Mouse (Mus musculus) right cerebral cortex, postnatal 25 days (tissue): ENCODE results near the gene Pakap.

Experiments used
- DNase-seq: peaks from one replicate; pipeline ENCODE4 v3.0.0; 2022

Pakap gene

DNA sequence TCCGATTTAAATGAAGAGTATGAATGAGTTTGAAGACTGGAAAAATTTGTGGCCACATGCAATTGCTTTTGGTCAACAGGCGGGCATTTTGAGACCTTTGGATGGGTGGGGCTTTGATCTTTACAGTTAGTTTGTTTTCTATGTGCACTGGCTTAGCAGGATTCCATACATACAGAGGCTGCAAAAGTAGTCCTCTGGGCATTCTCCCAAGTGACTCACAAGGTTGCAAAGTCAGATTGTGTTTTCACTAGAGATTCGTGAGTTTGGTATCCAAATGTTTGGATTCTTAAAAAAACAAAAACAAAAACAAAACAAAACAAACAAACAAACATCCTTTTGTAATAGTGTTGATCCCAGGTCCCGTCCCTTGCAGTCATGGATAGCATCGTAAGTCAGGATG, 7.7 kb downstream of the Pakap start:
- DNase-seq = no peak

DNA sequence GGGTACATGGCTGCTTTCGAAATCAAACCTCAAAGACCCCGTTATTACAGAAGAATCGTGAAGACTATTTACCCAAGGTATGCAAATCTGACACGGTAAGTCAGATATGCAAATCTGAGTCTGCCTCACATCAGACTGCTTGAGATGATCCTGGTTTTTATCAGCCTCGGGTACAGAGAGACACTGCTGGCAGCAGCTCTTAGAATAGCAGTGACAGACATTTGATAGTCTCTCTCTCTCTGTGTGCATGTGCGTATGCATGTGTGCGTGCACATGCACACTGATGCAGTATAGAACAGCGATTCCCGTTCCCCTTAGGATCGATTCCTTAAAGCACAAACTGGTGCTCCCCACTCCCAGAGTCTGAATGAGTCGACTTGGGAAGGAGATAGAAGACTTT, 8.1 kb downstream of the Pakap start:
- no peak for DNase-seq

DNA sequence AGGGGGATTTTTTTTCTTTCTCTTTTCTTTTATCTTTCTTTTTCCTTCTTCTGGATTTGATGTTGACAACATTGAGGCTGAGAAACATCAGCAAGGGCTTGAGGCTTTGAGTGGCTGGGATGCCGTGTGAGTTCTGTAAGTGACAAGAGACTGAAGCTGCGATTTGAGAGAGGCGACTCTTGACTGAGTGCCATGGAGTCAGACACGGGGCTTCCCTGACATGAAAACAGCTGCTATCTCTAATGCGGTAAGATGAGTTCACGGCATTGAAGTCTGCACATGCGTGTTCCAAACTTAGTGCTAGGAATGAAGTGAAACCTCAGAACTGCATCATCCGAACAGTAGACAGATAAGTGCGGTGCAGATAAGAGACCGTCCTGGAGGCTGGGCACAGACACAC, 11.7 kb downstream of the Pakap start:
- no peak for DNase-seq

DNA sequence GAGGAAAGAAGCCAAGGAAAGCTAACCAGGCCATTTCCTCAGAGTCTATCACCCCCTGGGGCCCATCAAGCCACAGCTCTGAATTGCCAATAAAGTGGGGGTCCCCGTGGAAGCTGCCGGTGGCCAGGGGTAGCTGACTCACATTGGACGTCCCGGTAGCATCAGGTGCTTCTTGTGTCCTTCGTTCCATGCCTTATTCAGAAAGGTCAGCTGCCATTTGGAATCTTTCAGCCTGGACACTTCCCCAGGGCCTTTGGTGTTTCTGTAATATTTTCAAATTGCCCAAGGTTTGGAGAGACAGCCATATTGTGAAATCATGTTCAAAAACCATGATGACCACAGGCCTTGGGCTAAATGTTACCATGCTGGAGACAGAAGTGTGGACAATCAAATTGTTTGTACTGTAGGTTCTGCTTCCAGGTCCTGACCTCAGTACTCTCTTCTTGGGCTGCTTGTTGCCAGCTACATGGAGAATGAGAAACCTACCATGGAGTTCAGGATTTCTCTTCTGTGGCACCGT, 17.4 kb downstream of the Pakap start:
- no peak for DNase-seq

DNA sequence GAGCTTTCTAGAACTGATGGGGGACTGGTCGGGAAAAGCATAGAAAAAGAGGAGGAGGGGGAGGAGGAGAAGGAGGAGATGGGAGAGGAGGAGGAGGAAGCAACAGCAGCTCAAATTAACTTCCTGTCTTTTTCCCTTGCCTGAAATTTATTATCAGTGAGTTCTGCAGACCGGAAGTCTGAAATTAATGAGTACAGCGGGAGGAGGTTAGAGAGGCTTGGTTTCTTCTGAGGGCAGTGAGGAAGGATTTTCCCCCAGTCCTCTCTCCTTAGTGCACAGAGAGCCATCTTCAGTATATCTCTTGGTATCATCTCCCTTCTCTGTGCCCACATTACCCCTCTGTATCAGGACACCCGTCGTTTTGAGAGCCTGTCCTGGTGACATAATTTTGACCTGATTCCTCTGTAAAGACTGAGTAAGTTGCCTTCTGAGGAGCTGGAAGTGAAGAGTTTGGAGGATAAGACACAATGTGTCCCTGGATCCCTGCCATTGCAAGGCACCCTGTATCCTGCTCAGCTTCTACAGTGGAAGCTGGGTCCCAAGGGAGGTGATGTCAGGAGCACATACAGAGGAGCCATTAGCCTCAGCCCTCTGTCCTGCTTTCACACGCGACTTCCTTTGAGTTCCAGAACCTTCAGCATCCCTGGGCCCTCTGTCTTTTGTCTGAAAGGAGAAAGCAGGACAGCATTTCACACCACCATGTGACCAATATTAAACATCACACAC, 19.1 kb downstream of the Pakap start:
- no peak for DNase-seq

DNA sequence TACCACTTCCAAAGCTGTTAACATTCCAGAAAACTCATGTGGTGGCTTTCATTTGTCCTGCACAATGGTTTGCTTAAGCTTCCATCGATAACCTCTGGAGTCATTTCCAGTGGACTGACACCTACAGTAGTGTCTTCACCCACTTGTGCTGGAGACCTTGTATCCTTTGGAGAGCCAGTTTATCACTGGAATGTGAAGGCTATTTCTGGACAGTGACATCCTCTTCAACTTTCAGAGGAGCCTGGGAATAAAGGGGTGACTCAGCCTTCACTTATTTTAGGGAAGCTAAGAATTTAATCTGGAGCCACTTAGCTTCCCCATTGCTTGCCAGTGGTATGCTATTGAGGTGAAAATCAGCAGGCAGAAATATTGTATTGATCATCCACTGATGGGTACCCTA, 20.4 kb downstream of the Pakap start:
- DNase-seq = no peak

DNA sequence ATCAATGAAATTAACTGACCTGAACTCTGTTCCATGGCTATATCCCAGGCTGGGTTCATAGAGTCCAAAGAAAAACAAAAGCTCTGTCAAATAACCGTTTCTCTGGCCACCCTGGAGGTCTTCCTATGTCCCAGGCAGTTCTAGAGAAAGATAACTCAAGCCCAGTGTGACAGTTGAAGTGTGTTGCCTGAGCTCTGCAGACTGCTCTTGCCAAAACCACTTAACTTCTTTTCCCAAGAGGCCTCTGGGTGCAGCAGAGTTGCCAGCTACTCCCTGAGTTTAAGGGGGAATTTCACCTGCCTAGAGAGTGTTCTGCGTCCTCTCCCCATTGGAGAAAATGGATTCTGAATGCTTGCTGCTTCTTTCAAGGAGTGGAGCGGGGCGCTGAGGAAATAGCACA, 24.8 kb downstream of the Pakap start:
- no peak for DNase-seq

DNA sequence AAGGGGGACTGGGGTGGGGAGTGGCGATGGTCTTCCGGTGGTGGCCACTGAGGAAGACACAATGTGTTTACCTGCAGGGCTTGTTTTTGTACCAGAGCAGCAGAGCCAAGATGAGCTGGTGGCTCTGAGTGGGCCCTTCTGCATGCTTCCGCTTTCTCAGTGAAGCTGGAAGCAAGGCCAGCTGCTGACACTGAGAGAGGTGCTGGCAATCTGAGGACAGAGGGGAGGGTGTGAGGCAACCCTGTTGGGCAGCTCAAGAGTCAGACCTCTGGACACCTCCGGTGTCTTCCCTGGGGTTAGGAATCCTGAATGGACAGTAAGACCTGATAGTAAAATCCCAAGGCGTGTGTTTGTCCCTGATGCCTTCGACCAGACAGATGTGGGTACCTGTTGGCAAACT, 32.0 kb downstream of the Pakap start:
- DNase-seq = no peak

DNA sequence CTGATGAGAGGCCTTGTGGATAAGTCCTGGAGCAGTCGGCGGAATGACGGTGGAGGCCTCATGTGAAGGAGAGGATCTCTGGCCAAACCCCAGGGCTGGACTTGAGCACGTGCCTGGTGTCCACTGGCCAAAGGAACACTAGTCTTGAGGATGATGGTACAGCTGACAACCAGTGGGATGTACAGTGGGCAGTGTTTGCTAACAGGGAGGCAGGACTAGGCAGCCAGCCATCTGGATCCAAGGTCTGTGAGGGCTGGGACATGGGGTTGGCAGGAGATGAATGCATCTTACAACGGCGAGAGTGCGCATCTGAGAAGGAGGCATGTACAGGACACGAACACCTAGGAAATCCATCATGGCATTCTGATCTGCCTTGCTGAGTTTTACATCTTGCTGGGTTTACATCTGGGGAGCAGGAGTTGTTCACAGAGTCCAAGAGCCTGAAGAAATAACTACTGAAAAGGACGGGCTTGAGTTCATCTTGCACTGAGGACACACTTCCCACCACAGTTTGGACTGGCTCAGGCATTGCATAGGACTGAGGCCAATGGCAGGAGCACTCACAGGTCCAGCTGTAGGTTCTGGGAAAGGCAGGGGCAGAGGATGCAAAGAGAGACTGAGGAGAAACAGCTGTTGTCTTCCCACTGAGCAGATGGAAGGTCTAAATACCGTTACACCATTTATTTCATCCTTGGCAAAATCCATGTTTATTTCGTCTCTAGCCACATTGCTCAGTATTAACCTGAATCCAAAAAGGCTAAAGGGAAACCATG, 32.9 kb downstream of the Pakap start:
- DNase-seq = no peak

DNA sequence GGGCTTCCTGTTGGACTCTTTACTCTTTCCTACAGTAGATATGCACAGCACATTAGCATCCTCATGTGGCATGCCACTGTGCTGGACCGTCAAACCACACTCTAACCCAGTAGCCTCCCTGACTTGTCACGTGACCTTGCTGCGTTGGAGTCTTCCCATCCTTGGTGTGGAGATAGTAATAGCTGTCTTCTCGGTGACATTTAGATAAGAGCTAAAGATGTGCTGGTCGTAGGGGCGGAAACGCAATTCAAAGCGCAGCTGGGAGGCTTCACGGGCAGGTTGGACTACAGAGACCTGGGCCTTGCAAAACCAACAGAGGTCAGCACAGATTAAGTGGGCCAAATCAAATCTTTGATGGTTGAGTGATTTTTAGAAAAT, 33.5 kb downstream of the Pakap start:
- no peak for DNase-seq

DNA sequence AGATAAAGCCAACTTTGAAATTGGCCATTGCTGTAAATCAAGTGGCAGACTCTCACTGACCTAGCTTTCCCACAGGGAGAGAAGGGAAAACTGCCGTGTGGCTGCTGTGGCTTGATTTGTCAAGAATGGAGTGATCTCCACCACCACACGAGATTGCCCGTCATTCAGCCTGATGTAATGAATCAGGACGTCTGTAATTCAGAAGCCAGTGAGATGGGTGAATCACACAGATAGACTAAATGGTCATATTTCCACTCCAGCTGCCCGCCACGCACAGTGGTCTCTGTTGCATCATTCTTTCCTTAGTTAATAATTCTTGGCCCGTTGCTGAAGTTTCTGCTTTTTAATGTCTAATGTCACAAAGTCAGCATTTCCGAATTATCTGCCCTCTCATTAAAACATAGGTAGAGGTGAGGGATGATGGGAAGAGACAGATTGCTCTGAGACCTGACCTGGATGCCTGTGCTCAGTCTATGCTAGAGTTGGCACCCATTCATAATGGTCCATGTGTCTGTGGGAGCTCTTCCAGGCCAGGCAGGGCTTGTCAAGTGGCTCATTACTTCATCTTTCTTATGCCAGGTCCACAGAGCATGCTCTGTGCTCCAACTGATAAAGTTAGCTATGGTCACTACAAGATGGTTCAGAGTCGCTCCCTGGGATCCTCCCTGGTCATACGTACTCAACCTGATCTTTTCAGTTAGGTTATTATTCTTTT, 34.1 kb downstream of the Pakap start:
- DNase-seq = no peak

DNA sequence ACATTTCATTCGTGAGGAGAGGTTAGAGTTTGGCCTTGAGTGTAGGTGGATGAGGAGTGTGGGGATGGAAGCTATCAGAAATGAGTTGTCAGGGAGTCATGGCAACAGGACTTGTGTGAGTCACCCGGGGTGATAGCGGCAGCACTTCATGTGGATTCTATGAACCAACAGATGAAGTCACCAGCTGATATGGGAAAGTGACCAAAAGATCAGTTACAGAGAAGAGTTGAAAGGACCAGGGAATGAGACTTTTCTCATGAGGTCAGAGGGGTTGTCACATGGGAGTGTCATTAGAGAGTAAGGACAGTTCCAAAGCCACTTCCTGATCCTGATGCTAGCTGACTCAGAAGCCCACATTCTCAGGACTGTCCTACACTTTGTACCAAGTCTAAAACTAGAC, 38.3 kb downstream of the Pakap start:
- no peak for DNase-seq

DNA sequence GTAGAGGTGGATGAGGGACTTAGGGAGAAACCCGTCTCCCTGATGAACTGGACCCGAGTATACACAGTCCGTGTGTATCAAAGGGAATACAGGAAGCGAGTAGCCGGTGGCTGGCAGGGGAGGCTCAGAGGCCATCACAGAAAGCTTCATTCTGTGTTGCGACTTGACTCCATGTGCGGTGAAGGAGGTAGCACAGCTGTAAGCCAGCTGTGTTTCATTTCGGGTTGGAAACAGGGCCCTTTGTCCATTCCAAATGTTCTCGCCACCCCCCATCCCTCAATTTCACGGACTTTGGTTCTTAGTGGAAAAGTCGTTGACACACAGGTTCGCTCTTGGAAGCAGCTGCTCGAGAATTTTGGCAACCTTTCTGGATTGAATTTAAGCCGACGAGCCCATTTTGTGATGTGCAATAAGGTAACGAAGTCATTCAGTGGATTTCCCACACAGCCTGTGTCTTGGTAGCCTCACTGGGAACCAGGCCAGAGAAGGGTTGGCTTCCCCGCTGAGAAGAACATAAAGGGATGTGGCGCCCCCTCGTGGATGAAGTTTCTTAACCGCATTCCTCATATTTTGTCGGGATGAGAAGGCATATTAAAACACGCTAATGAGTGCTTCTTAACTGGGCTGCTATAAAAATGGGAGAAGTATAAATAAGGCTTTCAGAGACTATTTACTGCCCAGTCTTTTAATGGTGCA, 39.4 kb downstream of the Pakap start:
- DNase-seq = peak; percentile 78

DNA sequence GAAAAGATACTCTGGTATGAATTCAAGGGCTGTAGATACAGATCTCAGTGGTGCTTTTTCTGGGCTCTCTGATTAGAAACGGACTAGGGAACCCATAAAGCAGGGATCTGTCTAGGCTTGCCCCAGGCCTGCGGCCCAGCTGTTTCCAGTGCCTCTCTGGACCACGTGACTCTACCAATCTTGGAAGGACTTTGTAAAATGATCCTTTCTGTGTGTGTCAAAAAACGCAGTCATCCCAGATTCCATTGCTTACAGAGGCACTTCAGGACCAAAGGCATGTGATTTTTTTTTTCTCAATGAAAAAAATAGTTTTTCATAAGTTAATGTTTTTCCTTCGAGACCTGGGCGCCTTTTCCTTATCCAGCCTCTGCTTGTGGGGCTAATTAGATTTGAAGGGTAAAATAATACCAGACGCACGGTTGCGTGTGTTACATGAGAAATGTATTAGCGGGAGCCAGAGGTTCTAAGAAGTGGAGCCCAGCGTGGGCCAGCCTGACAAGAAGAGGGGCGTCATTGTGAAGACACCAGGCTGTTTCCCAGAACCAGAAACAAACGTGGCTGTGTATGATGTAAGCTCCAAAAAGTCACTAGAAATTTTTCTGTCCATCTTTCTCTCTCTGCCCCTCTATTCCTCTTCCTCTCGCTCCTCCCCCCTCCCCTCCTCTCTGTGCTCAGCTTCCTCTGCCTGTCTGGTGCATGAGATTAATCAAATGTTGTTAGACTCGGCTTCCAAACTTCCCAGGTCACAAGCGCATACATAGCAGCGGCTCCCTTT, 43.5 kb downstream of the Pakap start:
- DNase-seq = no peak

DNA sequence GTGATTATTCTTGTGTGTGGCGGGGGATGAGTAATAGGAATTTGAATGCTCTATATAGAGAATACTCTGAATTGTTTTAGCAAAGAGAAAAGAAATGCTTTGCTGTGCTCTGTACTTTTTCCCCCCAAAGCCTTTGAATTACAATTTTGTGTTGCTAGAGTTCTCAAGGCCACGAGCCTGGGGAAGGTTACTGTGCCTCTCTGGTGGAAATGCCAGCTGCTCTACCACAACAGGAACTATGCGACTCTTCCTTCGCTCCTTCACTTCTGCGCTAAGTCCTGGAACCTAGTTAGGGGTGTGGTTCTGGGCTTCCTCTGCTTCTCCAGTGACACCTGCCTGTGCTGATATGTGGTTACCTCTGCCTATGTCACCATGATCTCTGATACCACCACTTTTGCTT, 44.7 kb downstream of the Pakap start:
- no peak for DNase-seq

DNA sequence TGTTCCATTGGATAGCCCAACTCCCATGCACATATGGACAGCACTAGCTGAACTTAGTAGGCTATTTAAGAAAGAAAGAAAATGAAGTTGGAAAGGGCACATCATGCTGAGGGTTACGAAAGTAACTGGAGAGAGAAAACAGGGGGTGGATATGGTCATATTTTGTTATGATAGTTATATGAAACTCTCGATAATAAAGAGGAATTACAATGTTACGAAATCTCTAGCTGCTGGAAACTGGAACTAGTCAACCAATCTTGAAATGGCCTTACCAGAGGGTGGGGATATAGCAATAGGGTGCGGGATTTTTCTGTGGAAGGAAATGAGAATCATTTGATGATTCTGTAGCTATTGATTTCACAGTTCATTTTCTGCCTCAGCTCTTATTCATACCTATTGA, 46.7 kb downstream of the Pakap start:
- no peak for DNase-seq

DNA sequence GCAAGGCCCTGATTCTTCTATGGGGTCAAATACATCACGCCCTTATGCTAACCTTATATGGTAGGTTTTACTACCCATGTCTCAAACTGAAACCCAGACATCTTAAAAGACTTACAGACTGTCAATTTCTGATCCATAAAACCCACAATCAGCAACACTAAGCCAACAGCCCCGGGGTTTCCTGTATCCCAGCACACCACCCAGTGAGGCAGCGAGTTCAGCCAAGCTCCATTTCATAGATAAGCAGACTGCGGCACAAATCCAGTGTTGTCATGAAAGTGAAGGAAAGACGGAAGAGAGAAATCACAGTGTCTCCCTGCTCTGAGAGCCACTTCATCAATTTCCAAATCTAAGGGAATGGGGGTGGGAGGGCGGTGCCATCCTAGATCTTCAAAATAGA, 50.8 kb downstream of the Pakap start:
- DNase-seq = no peak

DNA sequence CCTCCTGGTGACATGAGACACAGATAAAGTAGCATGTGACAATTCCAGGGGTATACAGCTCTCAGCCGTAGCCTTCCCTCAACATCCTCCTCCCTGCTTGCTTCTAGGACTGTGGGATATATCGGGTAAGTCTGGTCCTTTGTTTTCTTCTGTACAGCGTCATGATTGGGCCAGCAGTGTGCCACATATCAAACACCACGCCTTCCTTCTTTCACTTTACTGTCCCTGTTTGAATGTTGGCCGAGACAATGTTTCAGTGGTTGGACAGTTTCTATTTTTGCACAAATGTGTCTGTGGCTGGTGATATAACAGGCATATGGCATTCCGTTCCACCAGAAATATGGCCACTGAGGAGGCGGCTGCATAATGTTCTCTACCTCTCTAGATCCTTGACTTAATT, 54.8 kb downstream of the Pakap start:
- no peak for DNase-seq

DNA sequence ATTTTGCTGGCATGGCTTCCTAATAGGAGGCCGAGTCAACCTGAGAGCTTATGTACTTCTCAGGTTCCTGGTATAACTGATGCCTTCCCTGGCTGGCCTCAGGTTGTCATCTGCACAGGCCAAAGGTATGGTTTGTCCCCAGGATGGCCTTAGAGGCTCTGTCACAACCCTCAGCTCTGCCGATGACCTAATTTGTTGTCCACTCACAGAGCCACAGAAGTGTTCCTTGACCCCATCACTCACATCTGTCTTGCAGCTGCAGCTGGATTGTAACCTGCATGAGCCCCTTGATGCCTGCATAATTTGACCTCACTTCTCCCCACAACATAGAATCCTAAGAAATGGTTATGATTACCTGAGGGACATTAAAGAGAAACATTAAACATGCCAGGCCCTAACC, 56.8 kb downstream of the Pakap start:
- DNase-seq = no peak

DNA sequence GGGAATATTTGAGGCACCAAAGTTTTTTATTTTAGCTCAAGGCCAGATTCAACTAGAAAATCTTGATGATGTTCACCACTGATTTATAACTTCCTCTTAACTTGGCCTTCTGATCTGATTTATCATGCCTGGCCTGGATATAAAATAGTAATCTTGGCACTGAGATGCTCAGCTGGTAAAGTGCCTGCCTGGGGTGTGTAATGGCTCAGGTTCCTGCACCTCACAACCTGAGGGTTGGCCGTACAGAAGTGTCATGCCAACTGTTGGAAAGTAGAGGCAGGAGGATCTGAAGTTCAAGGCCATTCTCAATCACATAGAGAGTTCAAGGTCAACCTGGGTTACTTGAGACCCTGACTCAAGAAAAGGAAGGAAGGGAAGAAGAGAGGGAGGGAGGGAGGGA, 57.3 kb downstream of the Pakap start:
- no peak for DNase-seq

DNA sequence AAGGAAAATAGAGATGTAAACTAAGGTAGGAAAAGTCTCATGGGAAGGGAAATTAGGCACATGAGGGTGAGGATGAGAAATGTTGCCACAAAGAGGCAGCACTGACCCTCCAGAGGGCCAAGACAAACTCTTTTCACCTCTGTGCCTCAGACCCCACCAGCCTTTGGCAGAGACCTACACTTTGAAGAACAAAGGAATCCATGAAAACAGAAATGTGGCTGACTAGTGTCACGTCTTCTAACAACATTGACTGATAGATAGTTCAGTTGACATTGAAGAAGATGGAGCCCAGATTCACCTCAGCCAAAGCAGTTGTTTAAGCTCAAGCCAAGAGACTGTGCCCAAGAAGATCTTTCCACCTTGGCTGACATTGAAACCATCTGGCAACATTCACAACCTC, 57.8 kb downstream of the Pakap start:
- no peak for DNase-seq

DNA sequence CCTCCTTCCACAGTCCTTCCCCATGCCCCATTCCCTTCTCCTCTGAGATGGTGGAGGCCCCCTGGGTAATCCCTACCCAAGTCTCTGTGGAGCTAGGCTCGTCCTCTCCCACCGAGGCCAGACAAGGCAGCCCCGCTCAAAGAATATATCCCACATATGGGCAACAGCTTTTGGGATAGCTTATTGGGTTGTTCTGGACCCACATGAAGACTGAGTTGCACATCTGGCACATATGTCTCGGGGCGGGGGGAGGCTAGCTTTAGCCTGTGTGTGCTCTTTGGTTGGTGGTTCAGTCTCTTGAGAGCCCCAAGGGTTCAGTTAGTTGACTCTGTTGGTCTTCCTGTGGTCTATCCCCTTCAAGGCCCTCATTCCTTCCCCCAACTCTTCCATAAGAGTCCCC, 58.9 kb downstream of the Pakap start:
- no peak for DNase-seq

DNA sequence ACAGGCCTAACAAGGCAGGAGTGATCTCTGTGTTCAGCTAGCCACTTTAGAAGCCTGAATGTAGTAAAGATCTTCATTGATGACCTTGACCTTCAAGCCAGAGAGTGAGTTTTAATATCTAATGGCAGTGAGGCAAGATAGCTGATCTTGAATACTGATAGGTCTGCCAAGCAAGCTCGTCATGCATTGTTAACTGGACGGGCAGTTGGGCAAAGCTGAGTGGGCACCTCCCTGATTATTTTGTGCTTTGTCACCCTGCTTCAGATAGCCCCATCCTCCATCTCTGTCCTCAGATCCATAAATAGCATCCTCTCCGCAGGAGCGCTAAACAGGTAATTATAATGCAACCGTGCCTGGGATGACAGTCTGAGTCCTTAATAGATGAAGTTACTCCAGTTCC, 64.4 kb downstream of the Pakap start:
- no peak for DNase-seq
